In the genomic region with DNA sequence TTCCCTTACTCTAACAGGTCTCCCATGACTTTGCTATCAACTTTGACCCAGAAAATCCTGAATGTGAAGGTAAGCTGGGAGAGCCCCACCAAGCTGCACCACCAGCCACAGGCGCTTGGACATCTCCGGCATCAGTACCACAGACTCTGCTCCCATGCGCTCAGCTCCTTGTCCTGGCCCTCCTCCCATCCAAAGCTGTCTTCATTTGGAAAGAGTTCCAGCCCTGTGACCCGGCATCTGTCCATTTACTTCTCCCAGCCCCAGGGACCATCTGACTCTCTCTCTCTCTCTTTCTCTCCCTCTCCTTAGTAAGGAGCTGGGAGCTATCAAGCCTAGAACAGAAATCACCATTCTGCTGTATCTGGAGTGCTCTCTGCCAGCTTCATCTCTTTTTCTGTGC, we compare ENCODE assay signal across 29 mouse cellular contexts. TPM values are rescaled to one million over a fixed set of nuclear protein-coding genes. Genes with fewer than 3 reads are reported as not detected.
DNase-seq lines count a peak whose midpoint lies in the region; ATAC-seq and TF ChIP-seq lines count a peak whose summit lies in the region.
"Had no signal": no experiment of that assay in that cellular context is flagged by ENCODE, and none has a peak within 500 bp of the region (broad histone marks: within the 10 kb centered on the region; RNA-seq: fewer than 3 reads in every experiment).

No protein-coding gene starts in this region.

- ATAC-seq in hindbrain, embryonic 14.5 days (ENCODE audit: low FRiP score) = no peak
- ATAC-seq: CD4-positive, CD25-positive, alpha-beta regulatory T cell, adult 4 months; forebrain, embryonic 14.5 days; forebrain, embryonic 16.5 days had no signal

- TF ChIP-seq POLR2A in cerebellum, adult 2 months (IDR thresholded peaks at IDR 0.05; ENCODE audit: borderline replicate concordance, insufficient read depth, low read length) = no peak

- no peak overlapping the region for H3K4me2 ChIP-seq in hindbrain, embryonic 14.5 days (replicated peaks)
- H3K4me2 ChIP-seq: embryonic facial prominence, embryonic 12.5 days; forebrain, embryonic 12.5 days had no signal

- no peaks in the 10 kb centered on the region for H3K36me3 ChIP-seq in hindbrain, embryonic 10.5 days
- H3K36me3 ChIP-seq in hindbrain, embryonic 14.5 days (replicated peaks; ENCODE audit: control insufficient read depth, insufficient read depth) = no peaks in the 10 kb centered on the region
- H3K36me3 ChIP-seq: embryonic facial prominence, embryonic 12.5 days; forebrain, embryonic 10.5 days; forebrain, embryonic 12.5 days had no signal

- H3K27me3 ChIP-seq in cerebellum, adult 2 months (ENCODE audit: control insufficient read depth, insufficient read depth, low read length) = no peaks in the 10 kb centered on the region
- peaks cover 49% of the 10 kb centered on the region for H3K27me3 ChIP-seq in hindbrain, embryonic 10.5 days (ENCODE audit: insufficient read depth, poor library complexity, severe bottlenecking)
- no peaks in the 10 kb centered on the region for H3K27me3 ChIP-seq in hindbrain, embryonic 14.5 days (ENCODE audit: control insufficient read depth, insufficient read depth, low read length)

- peak; percentile 62 to 74 for DNase-seq in cerebellum, postnatal 10 days
- no peak for DNase-seq in cerebellum, adult 2 months
- DNase-seq in hindbrain, embryonic 10.5 days (ENCODE audit: low spot score) = no peak
- no peak for DNase-seq in hindbrain, embryonic 14.5 days (ENCODE audit: low spot score)
- peak; percentile 4 for DNase-seq in layer of hippocampus, adult 9-11 months
- no peak for DNase-seq in layer of hippocampus, postnatal 14 days (ENCODE audit: low spot score in 2 of 2)
- no peak for DNase-seq in lung, postnatal 36 days
- DNase-seq: adrenal gland, adult 2 months; adrenal gland, postnatal 10 days; adrenal gland, postnatal 25 days; B cell, adult 2 months; cerebellum, adult 11 months; cerebellum, adult 18-20 months; cerebellum, adult 9-10 months; cerebellum, postnatal 36 days; embryo, embryonic 11 days had no signal

- WGBS in cerebellum, adult 2 months = 69% methylated on average over 4 of the region's 4 CpGs
- 91% methylated on average over 4 of the region's 4 CpGs for WGBS in hindbrain, embryonic 10.5 days
- 91% methylated on average over 4 of the region's 4 CpGs for WGBS in hindbrain, embryonic 14.5 days

- no peak overlapping the region for H3K9ac ChIP-seq in hindbrain, embryonic 14.5 days
- H3K9ac ChIP-seq: embryonic facial prominence, embryonic 12.5 days; forebrain, embryonic 12.5 days had no signal

- TF ChIP-seq CTCF in cerebellum, adult 2 months (IDR thresholded peaks at IDR 0.05; ENCODE audit: borderline replicate concordance, insufficient read depth, low read depth, low read length) = no peak

- H3K4me3 ChIP-seq in cerebellum, adult 2 months (replicated peaks; ENCODE audit: insufficient read depth, low read depth, low read length) = no peak overlapping the region
- no peak overlapping the region for H3K4me3 ChIP-seq in hindbrain, embryonic 10.5 days
- H3K4me3 ChIP-seq in hindbrain, embryonic 14.5 days (replicated peaks; ENCODE audit: low read length) = no peak overlapping the region
- H3K4me3 ChIP-seq: embryonic facial prominence, embryonic 12.5 days; erythroblast, embryonic 14.5 days; forebrain, embryonic 10.5 days; forebrain, embryonic 12.5 days had no signal

- no peak overlapping the region for H3K27ac ChIP-seq in cerebellum, adult 2 months (ENCODE audit: insufficient read depth, low read length)
- peak overlapping the region; percentile 46; the same call in 1 of the 2 replicates for H3K27ac ChIP-seq in hindbrain, embryonic 10.5 days
- H3K27ac ChIP-seq in hindbrain, embryonic 14.5 days = no peak overlapping the region
- H3K27ac ChIP-seq: embryonic facial prominence, embryonic 12.5 days; forebrain, embryonic 10.5 days; forebrain, embryonic 12.5 days had no signal

- H3K9me3 ChIP-seq in hindbrain, embryonic 10.5 days = no peaks in the 10 kb centered on the region
- no peaks in the 10 kb centered on the region for H3K9me3 ChIP-seq in hindbrain, embryonic 14.5 days (ENCODE audit: control insufficient read depth, low read length)
- H3K9me3 ChIP-seq: embryonic facial prominence, embryonic 12.5 days; forebrain, embryonic 10.5 days; forebrain, embryonic 12.5 days had no signal

- peaks cover 2% of the 10 kb centered on the region; the same call in 1 of the 2 replicates for H3K4me1 ChIP-seq in cerebellum, adult 2 months (ENCODE audit: control insufficient read depth, insufficient read depth, low read length)
- peaks cover 56% of the 10 kb centered on the region for H3K4me1 ChIP-seq in hindbrain, embryonic 10.5 days (replicated peaks)
- H3K4me1 ChIP-seq in hindbrain, embryonic 14.5 days (replicated peaks; ENCODE audit: control insufficient read depth, insufficient read depth, low read length) = peaks cover 6% of the 10 kb centered on the region

RNA-seq across cellular contexts. Expression of a gene that starts 5.6 kb away (rescaled TPM):
- 39.8 and 56.8 TPM in 2 replicates for polyA plus RNA-seq in cerebellum, adult 2 months (2012; rRNA removed)
- 1.1 and 1.6 TPM in 2 replicates for polyA plus RNA-seq in hindbrain, embryonic 10.5 days (2016; fragmentation: Nextera tagmentation; extraction: Ambion mirVana)
- 3.2 and 4.2 TPM in 2 replicates for polyA plus RNA-seq in hindbrain, embryonic 14.5 days (2014; fragmentation: Nextera tagmentation; extraction: Ambion mirVana)
- total RNA-seq in layer of hippocampus, postnatal 14 days (2021) = 100 to 1,000 TPM; 544 to 545 TPM
- total RNA-seq: adrenal gland, adult 2 months; CH12.LX; common myeloid progenitor, adult 5-6 weeks; ES-E14; MEL had no signal
- polyA plus RNA-seq: CD4-positive, CD25-positive, alpha-beta regulatory T cell, adult 4 months; erythroblast, embryonic 14.5 days had no signal

RNA-seq across cellular contexts. Expression of a gene that starts 8.9 kb away (rescaled TPM):
- 0.33 and 0.56 TPM in 2 replicates for polyA plus RNA-seq in cerebellum, adult 2 months (2012; rRNA removed)
- not detected in 2 replicates for polyA plus RNA-seq in hindbrain, embryonic 10.5 days (2016; fragmentation: Nextera tagmentation; extraction: Ambion mirVana)
- polyA plus RNA-seq in hindbrain, embryonic 14.5 days (2014; fragmentation: Nextera tagmentation; extraction: Ambion mirVana) = 0.10 and 0.17 TPM in 2 replicates
- 1 to 10 TPM; 1.5 to 2.2 TPM for total RNA-seq in layer of hippocampus, postnatal 14 days (2021)
- total RNA-seq: adrenal gland, adult 2 months; adrenal gland, postnatal 10 days; adrenal gland, postnatal 25 days; adrenal gland, postnatal 4 days; common myeloid progenitor, adult 5-6 weeks; ES-E14; MEL had no signal
- polyA plus RNA-seq: adrenal gland, adult 2 months; embryonic facial prominence, embryonic 12.5 days; embryonic facial prominence, embryonic 14.5 days; forebrain, embryonic 10.5 days; forebrain, embryonic 12.5 days; forebrain, embryonic 14.5 days; forebrain, embryonic 16.5 days had no signal

RNA-seq across cellular contexts. Expression of a gene that starts 24.2 kb away (rescaled TPM):
- 44.8 and 49.3 TPM in 2 replicates for polyA plus RNA-seq in cerebellum, adult 2 months (2012; rRNA removed)
- polyA plus RNA-seq in hindbrain, embryonic 10.5 days (2016; fragmentation: Nextera tagmentation; extraction: Ambion mirVana) = 15.4 and 18.5 TPM in 2 replicates
- 17.5 and 19.2 TPM in 2 replicates for polyA plus RNA-seq in hindbrain, embryonic 14.5 days (2014; fragmentation: Nextera tagmentation; extraction: Ambion mirVana)
- 10 to 100 TPM; 24.0 to 26.8 TPM for total RNA-seq in layer of hippocampus, postnatal 14 days (2021)

RNA-seq across cellular contexts. Expression of a gene that starts 25.4 kb away (rescaled TPM):
- polyA plus RNA-seq in cerebellum, adult 2 months (2012; rRNA removed) = 109 and 119 TPM in 2 replicates
- polyA plus RNA-seq in hindbrain, embryonic 10.5 days (2016; fragmentation: Nextera tagmentation; extraction: Ambion mirVana) = 5.7 and 7.9 TPM in 2 replicates
- 30.0 and 31.1 TPM in 2 replicates for polyA plus RNA-seq in hindbrain, embryonic 14.5 days (2014; fragmentation: Nextera tagmentation; extraction: Ambion mirVana)
- total RNA-seq in layer of hippocampus, postnatal 14 days (2021) = 10 to 100 TPM; 68.3 to 97.6 TPM
- polyA plus RNA-seq: CD4-positive, CD25-positive, alpha-beta regulatory T cell, adult 4 months; erythroblast, embryonic 14.5 days had no signal

RNA-seq across cellular contexts. Expression of a gene that starts 37.3 kb away (rescaled TPM):
- polyA plus RNA-seq in cerebellum, adult 2 months (2012; rRNA removed) = 18.5 and 18.7 TPM in 2 replicates
- 50.5 and 64.5 TPM in 2 replicates for polyA plus RNA-seq in hindbrain, embryonic 10.5 days (2016; fragmentation: Nextera tagmentation; extraction: Ambion mirVana)
- 12.4 and 14.1 TPM in 2 replicates for polyA plus RNA-seq in hindbrain, embryonic 14.5 days (2014; fragmentation: Nextera tagmentation; extraction: Ambion mirVana)
- total RNA-seq in layer of hippocampus, postnatal 14 days (2021) = 10 to 100 TPM; 17.0 to 21.9 TPM

Comparison
In these comparisons a context has a peak if more than half of its experiments do, and no peak if none do; other contexts are left out.
1. DNase-seq: peak in cerebellum, postnatal 10 days (2 of 2) and layer of hippocampus, adult 9-11 months (single experiment); none in cerebellum, adult 2 months (0 of 2), hindbrain, embryonic 10.5 days (single experiment), hindbrain, embryonic 14.5 days (single experiment), layer of hippocampus, postnatal 14 days (0 of 2) and lung, postnatal 36 days (single experiment).